Mouse (Mus musculus) testis, adult 2 months (tissue): Measurements from ENCODE around the gene Plp2. TPM values are rescaled to one million over a fixed set of nuclear protein-coding genes. Genes with fewer than 3 reads are reported as not detected.

ENCODE experiments used
- H3K27ac ChIP-seq: fragments of 200-500 bp; 2 replicates; pipeline ENCODE4 v1.5.1; 2012; ENCODE audit warnings: low read depth, low read length; ENCODE audit not compliant: control insufficient read depth, insufficient read depth
- H3K27me3 ChIP-seq: fragments of 200-500 bp; 2 replicates; pipeline ENCODE4 v1.6.1; 2012; ENCODE audit warnings: mild to moderate bottlenecking, low read length, moderate library complexity; ENCODE audit not compliant: control insufficient read depth, insufficient read depth
- H3K36me3 ChIP-seq: fragments of 200-500 bp; 2 replicates; pipeline ENCODE4 v1.6.1; 2012; ENCODE audit warnings: mild to moderate bottlenecking, low read length; ENCODE audit not compliant: control insufficient read depth, insufficient read depth
- H3K4me1 ChIP-seq: fragments of 200-500 bp; 2 replicates; pipeline ENCODE4 v1.6.1; 2012; ENCODE audit warnings: low read length; ENCODE audit not compliant: control insufficient read depth, insufficient read depth
- H3K4me3 ChIP-seq: fragments of 200-500 bp; 2 replicates; pipeline ENCODE4 v1.5.1; 2012; ENCODE audit warnings: low read depth, mild to moderate bottlenecking, low read length, moderate library complexity, mixed read lengths; ENCODE audit not compliant: control insufficient read depth
- CTCF ChIP-seq: fragments of 200-500 bp; IDR thresholded peaks from 2 replicates; pipeline ENCODE4 v1.5.1; 2012; ENCODE audit warnings: low read depth, mild to moderate bottlenecking, inconsistent platforms, low read length, moderate library complexity; ENCODE audit not compliant: control insufficient read depth, insufficient read depth, insufficient replicate concordance
- POLR2A ChIP-seq: fragments of 200-500 bp; IDR thresholded peaks from 2 replicates; pipeline ENCODE4 v1.6.1; 2012; ENCODE audit warnings: low read depth, mild to moderate bottlenecking, inconsistent platforms, low read length, moderate library complexity; ENCODE audit not compliant: control insufficient read depth
- polyA plus RNA-seq: library from polyadenylated mRNA; depleted of rRNA; stranded (reverse); fragments of >200 nt; gene quantifications from 2 replicates; pipeline ENCODE4 v1.2.3, GENCODE M21; 2012

The Plp2 gene
- polyA plus RNA-seq, 1 experiment, result 6.2 TPM

GRCm38 (mm10) chrX:7661086-7661485, 10.1 kb downstream of the Plp2 start:
- TF ChIP-seq CTCF (no peak), POLR2A (no peak)
- H3K4me1 ChIP-seq, result peaks cover 10% of the 10 kb centered on the region
- H3K4me3 ChIP-seq, result no peak overlapping the region
- no peak overlapping the region for H3K27ac ChIP-seq
- H3K36me3 ChIP-seq, result no peaks in the 10 kb centered on the region
- H3K27me3 ChIP-seq, result no peaks in the 10 kb centered on the region

GRCm38 (mm10) chrX:7658785-7659589, 12.2 kb downstream of the Plp2 start:
- Histone ChIP-seq H3K4me1 (peaks cover 10% of the 10 kb centered on the region), H3K27me3 (no peaks in the 10 kb centered on the region), H3K27ac (no peak overlapping the region), H3K4me3 (no peak overlapping the region), H3K36me3 (no peaks in the 10 kb centered on the region)
- TF ChIP-seq POLR2A, result no peak
- no peak for TF ChIP-seq CTCF

- H3K4me1 ChIP-seq, result peaks cover 10% of the 10 kb centered on the region
- no peaks in the 10 kb centered on the region for H3K36me3 ChIP-seq
- no peaks in the 10 kb centered on the region for H3K27me3 ChIP-seq
- peak overlapping the region; percentile 16; the same call in 1 of the 2 replicates for H3K27ac ChIP-seq
- TF ChIP-seq CTCF (no peak), POLR2A (no peak)
- no peak overlapping the region for H3K4me3 ChIP-seq
These were observed 13.0 kb downstream of the Plp2 start for GRCm38 (mm10) chrX:7658031-7658784.

GRCm38 (mm10) chrX:7657221-7657639, 14.0 kb downstream of the Plp2 start, which contains the start of gene Prickle3:
Gene Prickle3, plus strand, starts transcription at chrX:7657260.
- no peaks in the 10 kb centered on the region for H3K36me3 ChIP-seq
- peak within 1 kb of the TSS; percentile 49 for H3K27ac ChIP-seq
- H3K4me3 ChIP-seq, result peak within 1 kb of the TSS; percentile 77
- TF ChIP-seq POLR2A (no peak), CTCF (no peak)
- no peaks in the 10 kb centered on the region for H3K27me3 ChIP-seq
- peaks cover 10% of the 10 kb centered on the region for H3K4me1 ChIP-seq

GRCm38 (mm10) chrX:7648671-7649304, 22.4 kb downstream of the Plp2 start:
- peak overlapping the region; percentile 58 for H3K27ac ChIP-seq
- TF ChIP-seq POLR2A, result peak; percentile 32; the same call in 1 of the 2 replicates
- TF ChIP-seq CTCF, result 0 out of 2 replicates have a peak, but pooled peaks have one; percentile 1
- no peaks in the 10 kb centered on the region for H3K36me3 ChIP-seq
- H3K27me3 ChIP-seq, result no peaks in the 10 kb centered on the region
- H3K4me1 ChIP-seq, result no peaks in the 10 kb centered on the region
- H3K4me3 ChIP-seq, result peak overlapping the region; percentile 75

- H3K4me1 ChIP-seq, result no peaks in the 10 kb centered on the region
- TF ChIP-seq CTCF (no peak), POLR2A (no peak)
- no peaks in the 10 kb centered on the region for H3K27me3 ChIP-seq
- H3K4me3 ChIP-seq, result no peak overlapping the region
- H3K27ac ChIP-seq, result no peak overlapping the region
- no peaks in the 10 kb centered on the region for H3K36me3 ChIP-seq
These were observed 25.8 kb downstream of the Plp2 start for GRCm38 (mm10) chrX:7645349-7645748.

GRCm38 (mm10) chrX:7640785-7641184, 30.4 kb downstream of the Plp2 start:
- H3K4me1 ChIP-seq, result peaks cover 3% of the 10 kb centered on the region
- H3K27me3 ChIP-seq, result no peaks in the 10 kb centered on the region
- no peak for TF ChIP-seq CTCF
- no peak for TF ChIP-seq POLR2A
- no peak overlapping the region for H3K27ac ChIP-seq
- no peaks in the 10 kb centered on the region for H3K36me3 ChIP-seq
- no peak overlapping the region for H3K4me3 ChIP-seq
